Mouse (Mus musculus) midbrain, postnatal 0 days (tissue): Measurements from ENCODE around the gene Ddx27. TPM values are rescaled to one million over a fixed set of nuclear protein-coding genes. Genes with fewer than 3 reads are reported as not detected.
A peak's percentile ranks its signal among the peaks of the same experiment; 100 is the strongest.

Experiments
- ATAC-seq: fragments of 200-750 bp; cut with Nextera tagmentation; 2 replicates; pipeline ENCODE4 v1.8.0; 2017; ENCODE audit warnings: moderate number of reproducible peaks, mild to moderate bottlenecking, moderate TSS enrichment, moderate library complexity; ENCODE audit not compliant: low FRiP score
- DNase-seq: peaks from one replicate; pipeline ENCODE4 v3.0.0-alpha.2; 2015; ENCODE audit warnings: low spot score
- H3K27ac ChIP-seq: fragments of 300-500 bp; sonication (generic); 2 replicates; pipeline ENCODE4 v1.5.1; 2014; ENCODE audit warnings: low read depth, mild to moderate bottlenecking, low read length, mixed read lengths
- H3K27me3 ChIP-seq: fragments of 300-500 bp; sonication (generic); 2 replicates; pipeline ENCODE4 v1.6.1; 2014; ENCODE audit warnings: low read length, control low read depth, mixed read lengths; ENCODE audit not compliant: insufficient read depth
- H3K36me3 ChIP-seq: fragments of 300-500 bp; sonication (generic); 2 replicates; pipeline ENCODE4 v1.6.1; 2014; ENCODE audit warnings: low read length, control low read depth, mixed read lengths; ENCODE audit not compliant: insufficient read depth
- H3K4me1 ChIP-seq: fragments of 300-500 bp; sonication (generic); 2 replicates; pipeline ENCODE4 v1.6.1; 2014; ENCODE audit warnings: mild to moderate bottlenecking, control low read depth, antibody characterized with exemption, low read length, mixed read lengths; ENCODE audit not compliant: insufficient read depth
- H3K4me2 ChIP-seq: fragments of 300-500 bp; sonication (generic); 2 replicates; pipeline ENCODE4 v1.6.1; 2014; ENCODE audit warnings: low read depth, mild to moderate bottlenecking, low read length, mixed read lengths; ENCODE audit not compliant: poor library complexity, severe bottlenecking
- H3K4me3 ChIP-seq: fragments of 300-500 bp; sonication (generic); 2 replicates; pipeline ENCODE4 v1.5.1; 2014; ENCODE audit warnings: low read depth, mild to moderate bottlenecking, low read length, moderate library complexity
- H3K9ac ChIP-seq: fragments of 300-500 bp; sonication (generic); replicated peaks from 2 replicates; pipeline ENCODE4 v1.6.1; 2014; ENCODE audit warnings: mild to moderate bottlenecking, low read length, moderate library complexity, mixed read lengths; ENCODE audit not compliant: poor library complexity, severe bottlenecking
- H3K9me3 ChIP-seq: fragments of 300-500 bp; sonication (generic); 2 replicates; pipeline ENCODE4 v1.6.1; 2016; ENCODE audit warnings: low read length, control low read depth
- CTCF ChIP-seq: IDR thresholded peaks from 2 replicates; pipeline ENCODE4 v1.5.1; 2016; ENCODE audit warnings: antibody characterized with exemption, mild to moderate bottlenecking
- WGBS: fragments of 180-500 bp; shearing (Covaris S2); extraction: QIAGEN DNeasy Blood & Tissue Kit; methylation state at CpG from one replicate; pipeline ENCODE4 v1.1.7; 2014; 5-methylcytosine and 5-hydroxymethylcytosine counted together
- polyA plus RNA-seq: library from polyadenylated mRNA; unstranded; fragments of >200 nt; fragmentation: Nextera tagmentation; extraction: Ambion mirVana; gene quantifications from 2 replicates; pipeline ENCODE4 v1.2.1, GENCODE M21; 2015
- total RNA-seq: library from RNA; depleted of rRNA; stranded (reverse); fragments of >200 nt; gene quantifications from 2 replicates; pipeline ENCODE4 v1.2.3, GENCODE M21; 2014

Gene Ddx27
- total and polyA plus RNA-seq, 2 experiments from 2014 or later: 29.5 to 38.6 TPM

- no peaks in the 10 kb centered on the region for H3K9me3 ChIP-seq
- WGBS: 90% methylated on average over 8 of the region's 8 CpGs
- no peak overlapping the region for H3K27ac ChIP-seq
- peaks cover 49% of the 10 kb centered on the region for H3K36me3 ChIP-seq
- no peak for TF ChIP-seq CTCF
- H3K27me3 ChIP-seq: no peaks in the 10 kb centered on the region
- DNase-seq: no peak
- H3K4me3 ChIP-seq: no peak overlapping the region
- H3K4me1 ChIP-seq: no peaks in the 10 kb centered on the region
- no peak overlapping the region for H3K9ac ChIP-seq
- no peak overlapping the region for H3K4me2 ChIP-seq
- ATAC-seq: no peak
Measured at GRCm38 (mm10) chr2:167048698-167049358, 33.8 kb downstream of the Ddx27 start.

GRCm38 (mm10) chr2:167053127-167053844, 38.3 kb downstream of the Ddx27 start:
- ATAC-seq (no peak), DNase-seq (peak; percentile 9)
- no peaks in the 10 kb centered on the region for H3K4me1 ChIP-seq
- H3K36me3 ChIP-seq: peaks cover 47% of the 10 kb centered on the region
- no peak overlapping the region for H3K4me2 ChIP-seq
- no peak overlapping the region for H3K27ac ChIP-seq
- 48% methylated on average over 9 of the region's 9 CpGs for WGBS
- no peaks in the 10 kb centered on the region for H3K27me3 ChIP-seq
- no peak overlapping the region; the same call in 1 of the 2 replicates for H3K9ac ChIP-seq
- H3K4me3 ChIP-seq: no peak overlapping the region
- no peaks in the 10 kb centered on the region for H3K9me3 ChIP-seq
- no peak for TF ChIP-seq CTCF

GRCm38 (mm10) chr2:167055386-167055785, 40.4 kb downstream of the Ddx27 start:
- DNase-seq (peak; percentile 63), ATAC-seq (no peak)
- Histone ChIP-seq H3K4me2 (no peak overlapping the region), H3K9me3 (no peaks in the 10 kb centered on the region), H3K27me3 (no peaks in the 10 kb centered on the region), H3K4me1 (no peaks in the 10 kb centered on the region), H3K4me3 (no peak overlapping the region), H3K36me3 (peaks cover 32% of the 10 kb centered on the region), H3K9ac (no peak overlapping the region), H3K27ac (no peak overlapping the region)
- no peak for TF ChIP-seq CTCF
- 75% methylated on average over 15 of the region's 15 CpGs for WGBS

- DNase-seq (no peak), ATAC-seq (no peak)
- Histone ChIP-seq H3K4me1 (0 out of 2 replicates have a peak, but pooled peaks cover 2% of the 10 kb centered on the region), H3K9ac (no peak overlapping the region), H3K27me3 (no peaks in the 10 kb centered on the region), H3K4me2 (no peak overlapping the region), H3K36me3 (peaks cover 30% of the 10 kb centered on the region), H3K4me3 (no peak overlapping the region), H3K9me3 (no peaks in the 10 kb centered on the region), H3K27ac (no peak overlapping the region)
- WGBS: 96% methylated on average over 15 of the region's 15 CpGs
- no peak for TF ChIP-seq CTCF
Measured at GRCm38 (mm10) chr2:167056210-167056941, 41.4 kb downstream of the Ddx27 start.

GRCm38 (mm10) chr2:167056942-167057323, 41.9 kb downstream of the Ddx27 start:
- Histone ChIP-seq H3K27me3 (no peaks in the 10 kb centered on the region), H3K9ac (no peak overlapping the region), H3K27ac (no peak overlapping the region), H3K36me3 (peaks cover 30% of the 10 kb centered on the region), H3K9me3 (no peaks in the 10 kb centered on the region), H3K4me1 (0 out of 2 replicates have a peak, but pooled peaks cover 7% of the 10 kb centered on the region), H3K4me2 (no peak overlapping the region), H3K4me3 (no peak overlapping the region)
- ATAC-seq (no peak), DNase-seq (no peak)
- WGBS: 89% methylated on average over 5 of the region's 5 CpGs
- no peak for TF ChIP-seq CTCF
